Mouse (Mus musculus) ES-E14 (cell line): Measurements from ENCODE around the gene Arhgef18.

ENCODE experiments used
- CHD2 ChIP-seq: IDR thresholded peaks from 2 replicates; pipeline ENCODE4 v1.6.1; 2014; ENCODE audit warnings: mild to moderate bottlenecking, low read depth, low read length, inconsistent platforms
- HCFC1 ChIP-seq: IDR thresholded peaks from 2 replicates; pipeline ENCODE4 v1.6.1; 2012; ENCODE audit warnings: low read length, inconsistent platforms, borderline replicate concordance; ENCODE audit not compliant: insufficient read depth
- MAFK ChIP-seq: IDR thresholded peaks from 2 replicates; pipeline ENCODE4 v1.6.1; 2014; ENCODE audit warnings: mild to moderate bottlenecking, low read depth, low read length, inconsistent platforms; ENCODE audit not compliant: insufficient read depth
- ZC3H11A ChIP-seq: IDR thresholded peaks from 2 replicates; pipeline ENCODE4 v1.6.1; 2012; ENCODE audit warnings: low read depth, mild to moderate bottlenecking, inconsistent platforms, low read length, borderline replicate concordance
- ZNF384 ChIP-seq: IDR thresholded peaks from 2 replicates; pipeline ENCODE4 v1.6.1; 2012; ENCODE audit warnings: low read depth, low read length, inconsistent platforms

GRCm38 (mm10) chr8:3420105-3420706 lies 27.4 kb downstream of the Arhgef18 start:
- TF ChIP-seq CHD2: no peak
- no peak for TF ChIP-seq ZNF384
- no peak for TF ChIP-seq ZC3H11A
- no peak for TF ChIP-seq MAFK
- no peak for TF ChIP-seq HCFC1
